Mouse (Mus musculus) spleen, adult 2 months (tissue): Measurements from ENCODE around the gene Tfb2m. TPM values are rescaled to one million over a fixed set of nuclear protein-coding genes. Genes with fewer than 3 reads are reported as not detected.

Experiments
- DNase-seq, 2 experiments: peaks; one replicate each; pipeline versions ENCODE4 v3.0.0 to v3.0.0-alpha.2; 2012 to 2021; ENCODE audit warnings: low spot score in 2 of 2, low read depth in 1 of 2
- H3K27ac ChIP-seq: fragments of 200-500 bp; 2 replicates; pipeline ENCODE4 v1.5.1; 2012; ENCODE audit warnings: low read length, inconsistent platforms; ENCODE audit not compliant: insufficient read depth
- H3K27me3 ChIP-seq: fragments of 200-500 bp; 2 replicates; pipeline ENCODE4 v1.6.1; 2012; ENCODE audit warnings: mild to moderate bottlenecking, moderate library complexity, low read length, inconsistent platforms; ENCODE audit not compliant: control insufficient read depth, insufficient read depth
- H3K36me3 ChIP-seq: fragments of 200-500 bp; 2 replicates; pipeline ENCODE4 v1.6.1; 2012; ENCODE audit warnings: mild to moderate bottlenecking, low read length, inconsistent platforms; ENCODE audit not compliant: control insufficient read depth, insufficient read depth
- H3K4me1 ChIP-seq: fragments of 200-500 bp; 2 replicates; pipeline ENCODE4 v1.6.1; 2011; ENCODE audit warnings: inconsistent platforms; ENCODE audit not compliant: control insufficient read depth, insufficient read depth, insufficient read length
- H3K4me3 ChIP-seq: fragments of 200-500 bp; 2 replicates; pipeline ENCODE4 v1.5.1; 2011; ENCODE audit warnings: mild to moderate bottlenecking, inconsistent platforms; ENCODE audit not compliant: insufficient read depth, insufficient read length; ENCODE audit errors: extremely low read depth
- CTCF ChIP-seq: fragments of 200-500 bp; IDR thresholded peaks from 2 replicates; pipeline ENCODE4 v1.5.1; 2011; ENCODE audit warnings: mild to moderate bottlenecking, inconsistent platforms; ENCODE audit not compliant: insufficient read depth, insufficient read length, insufficient replicate concordance; ENCODE audit errors: extremely low read depth
- POLR2A ChIP-seq: fragments of 200-500 bp; IDR thresholded peaks from 2 replicates; pipeline ENCODE4 v1.6.1; 2011; ENCODE audit warnings: low read depth, low read length, inconsistent platforms
- WGBS: fragments of 180-500 bp; shearing (Covaris S2); methylation state at CpG from one replicate; pipeline ENCODE4 v1.1.7; 2018; 5-methylcytosine and 5-hydroxymethylcytosine counted together
- polyA plus RNA-seq: library from polyadenylated mRNA; depleted of rRNA; stranded (reverse); fragments of >200 nt; gene quantifications from 2 replicates; pipeline ENCODE4 v1.2.3, GENCODE M21; 2012

Gene Tfb2m
- polyA plus RNA-seq, 1 experiment = 4.4 TPM

DNA sequence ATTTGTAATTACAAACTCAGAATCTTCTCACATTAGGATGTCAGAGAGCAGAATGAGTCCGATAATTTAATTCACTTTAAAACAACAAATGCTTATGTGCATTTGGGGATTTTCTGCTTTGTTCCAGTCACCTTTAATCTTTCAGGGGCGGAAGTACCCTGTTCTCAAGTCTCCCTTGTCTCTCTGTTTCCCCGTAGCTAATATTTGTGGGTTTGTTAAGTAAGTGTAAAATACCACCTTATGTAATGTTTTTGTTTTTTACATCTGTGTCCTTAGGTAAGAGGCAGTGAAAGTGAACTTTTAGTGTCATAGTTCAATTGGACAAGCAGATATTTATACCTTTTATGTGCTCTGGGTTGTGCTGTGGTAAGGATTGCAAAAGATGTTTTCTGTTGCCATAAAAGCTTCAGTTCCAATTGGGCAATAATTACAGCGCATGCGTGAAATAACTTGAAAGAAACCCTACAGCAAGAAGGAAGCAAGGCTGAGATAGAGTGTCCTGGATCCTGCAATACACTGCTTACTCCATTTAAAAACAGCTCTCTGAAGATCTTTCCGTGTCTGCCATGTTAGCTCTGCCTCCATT is 14.9 kb upstream of the Tfb2m start:
- no peak for DNase-seq
- no peaks in the 10 kb centered on the region for H3K27me3 ChIP-seq

DNA sequence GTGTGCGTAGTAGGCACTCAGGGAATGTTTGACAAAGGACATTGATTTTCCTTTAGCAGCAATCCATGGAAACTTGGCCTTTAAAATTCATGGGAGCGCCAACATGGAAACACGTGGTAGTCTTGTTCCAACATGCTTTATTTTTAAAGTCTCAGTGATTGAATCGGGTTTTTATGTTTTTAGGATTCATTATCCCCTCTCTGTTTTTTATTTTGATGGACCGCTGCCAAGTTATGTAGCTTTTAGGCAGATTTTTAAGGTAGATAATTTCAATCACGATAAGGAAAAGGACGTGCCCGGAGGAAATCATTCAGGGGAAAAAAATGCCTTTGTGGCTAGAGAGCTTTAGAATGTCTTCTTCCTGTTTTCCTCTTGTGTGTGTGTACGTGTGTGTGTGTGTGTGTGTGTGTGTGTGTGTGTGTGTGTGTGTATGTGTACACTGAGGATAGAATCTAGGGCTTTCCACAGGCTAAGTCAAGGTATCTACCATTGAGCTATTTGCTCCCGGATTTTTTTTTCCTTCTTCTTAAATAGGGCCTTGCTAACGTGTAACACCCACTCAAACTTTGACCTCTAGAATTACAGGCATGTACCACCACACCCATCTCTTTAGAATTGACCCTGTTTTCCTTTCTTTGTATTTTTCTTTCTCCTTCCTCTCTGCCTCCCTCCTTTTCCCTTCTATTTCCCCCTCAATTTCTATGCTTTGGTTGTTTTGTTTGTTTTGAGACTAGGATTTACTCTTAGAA is 13.6 kb upstream of the Tfb2m start:
- no peaks in the 10 kb centered on the region for H3K27me3 ChIP-seq
- H3K4me3 ChIP-seq = no peak overlapping the region
- H3K36me3 ChIP-seq = no peaks in the 10 kb centered on the region
- H3K4me1 ChIP-seq = no peaks in the 10 kb centered on the region
- WGBS = 55% methylated on average over 11 of the region's 11 CpGs
- H3K27ac ChIP-seq = no peak overlapping the region
- DNase-seq = no peak
- TF ChIP-seq CTCF (no peak), POLR2A (no peak)

More for the DNA sequence above, 14.9 kb upstream of the Tfb2m start:
- Histone ChIP-seq H3K4me3 (no peak overlapping the region), H3K27ac (no peak overlapping the region), H3K4me1 (no peaks in the 10 kb centered on the region), H3K36me3 (no peaks in the 10 kb centered on the region)
- WGBS = 88% methylated on average over 6 of the region's 6 CpGs
- TF ChIP-seq CTCF (no peak), POLR2A (no peak)

DNA sequence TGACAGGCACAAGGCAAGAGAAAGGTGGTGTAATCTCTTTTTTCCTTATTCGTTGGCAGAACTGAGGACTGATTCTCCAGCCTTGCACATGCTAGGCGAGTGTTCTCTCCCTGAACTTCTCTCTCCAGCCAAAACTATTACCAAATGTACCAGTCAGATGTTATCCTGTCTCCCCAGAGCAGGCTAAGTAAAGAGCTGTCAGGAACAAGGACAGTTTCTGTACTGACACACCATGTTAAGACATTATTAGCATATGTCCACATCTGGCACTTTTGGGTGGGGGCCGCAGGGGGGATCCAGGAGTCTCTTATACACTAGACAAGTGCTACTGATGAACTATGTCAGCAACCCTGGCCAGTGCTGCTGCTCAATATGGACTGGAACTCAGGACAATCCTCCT is 10.9 kb upstream of the Tfb2m start:
- no peak for DNase-seq
- TF ChIP-seq CTCF (no peak), POLR2A (no peak)
- WGBS = 91% methylated on average over 3 of the region's 3 CpGs

GRCm38 (mm10) chr1:179553949-179554347 is 7.9 kb upstream of the Tfb2m start:
- H3K27me3 ChIP-seq = no peaks in the 10 kb centered on the region
- H3K4me1 ChIP-seq = no peaks in the 10 kb centered on the region
- TF ChIP-seq POLR2A (no peak), CTCF (no peak)
- 70% methylated on average over 4 of the region's 4 CpGs for WGBS
- no peak for DNase-seq
- no peaks in the 10 kb centered on the region for H3K36me3 ChIP-seq
- no peak overlapping the region for H3K4me3 ChIP-seq
- no peak overlapping the region for H3K27ac ChIP-seq

More for the DNA sequence above, 10.9 kb upstream of the Tfb2m start:
- Histone ChIP-seq H3K27me3 (no peaks in the 10 kb centered on the region), H3K27ac (no peak overlapping the region), H3K36me3 (no peaks in the 10 kb centered on the region), H3K4me1 (no peaks in the 10 kb centered on the region), H3K4me3 (no peak overlapping the region)

DNA sequence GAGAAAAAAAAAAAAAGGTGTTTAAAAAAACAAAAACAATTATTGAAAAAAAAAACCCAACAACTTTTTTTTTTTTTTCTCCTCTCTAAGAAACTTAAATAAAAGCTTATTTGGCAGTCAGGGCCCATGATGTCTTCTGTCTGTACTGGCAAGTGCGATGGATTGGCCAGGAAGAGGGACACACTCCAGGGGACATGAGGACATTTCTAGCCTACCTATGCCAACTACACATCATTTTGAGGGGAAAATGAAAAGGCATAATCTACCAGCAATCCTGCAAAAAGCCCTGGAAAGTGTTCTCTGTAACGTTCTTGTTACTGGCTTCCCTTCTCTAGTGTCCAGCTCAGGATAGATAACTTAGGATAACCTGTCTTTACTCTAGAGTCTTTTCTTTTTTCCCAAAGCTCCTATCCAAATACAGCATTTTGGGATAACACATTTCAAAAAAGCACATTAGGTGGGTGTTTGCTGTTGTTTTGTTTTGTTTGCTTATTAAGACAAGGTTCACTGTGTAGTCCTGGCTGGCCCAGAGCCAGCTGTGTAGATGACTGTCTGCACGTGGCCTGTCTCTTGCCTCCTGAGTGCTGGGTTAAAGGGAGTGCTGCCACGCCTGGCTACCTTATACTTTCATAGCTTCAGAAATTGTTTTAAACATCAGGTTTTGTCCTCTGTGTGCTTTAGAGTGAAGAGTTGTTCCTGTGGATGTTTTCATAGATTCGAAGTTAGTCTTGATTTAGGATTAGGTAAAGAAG is 7.3 kb upstream of the Tfb2m start:
- Histone ChIP-seq H3K4me1 (no peaks in the 10 kb centered on the region), H3K36me3 (no peaks in the 10 kb centered on the region), H3K4me3 (no peak overlapping the region), H3K27ac (no peak overlapping the region), H3K27me3 (no peaks in the 10 kb centered on the region)
- 72% methylated on average over 5 of the region's 5 CpGs for WGBS
- no peak for DNase-seq
- no peak for TF ChIP-seq POLR2A

GRCm38 (mm10) chr1:179552751-179553150 is 6.7 kb upstream of the Tfb2m start:
- no peaks in the 10 kb centered on the region for H3K36me3 ChIP-seq
- no peaks in the 10 kb centered on the region for H3K27me3 ChIP-seq
- no peak overlapping the region for H3K4me3 ChIP-seq
- WGBS = 89% methylated on average over 7 of the region's 7 CpGs
- no peak for DNase-seq
- TF ChIP-seq CTCF = no peak
- no peak for TF ChIP-seq POLR2A
- no peaks in the 10 kb centered on the region for H3K4me1 ChIP-seq
- H3K27ac ChIP-seq = no peak overlapping the region
